Mouse (Mus musculus) lung, postnatal 0 days (tissue): ENCODE results near the gene Mamstr.

Experiments used
- CTCF ChIP-seq: IDR thresholded peaks from 2 replicates; pipeline ENCODE4 v1.5.1; 2016; ENCODE audit warnings: antibody characterized with exemption, mild to moderate bottlenecking
- EP300 ChIP-seq: IDR thresholded peaks from 2 replicates; pipeline ENCODE4 v1.6.1; 2016; ENCODE audit warnings: antibody characterized with exemption, mild to moderate bottlenecking, control low read depth

GRCm38 (mm10) chr7:45621443-45621842 lies 18.3 kb upstream of the Mamstr start, which contains the start of gene Izumo1:
- TF ChIP-seq CTCF (no peak), EP300 (no peak)
